Mouse (Mus musculus): Measurements from ENCODE around the gene Invs.

- TF ChIP-seq CTCF (conservative IDR thresholded peaks at IDR 0.05; ENCODE audit: low read length) (no peak), POU5F1 (IDR thresholded peaks at IDR 0.05; ENCODE audit: borderline replicate concordance, low read length) (no peak)
Measured at GRCm38 (mm10) chr4:48279498-48280134, at the start of gene Invs, which contains the start of gene Erp44.
